Mouse (Mus musculus): Measurements from ENCODE around the gene Thoc3.

Gene Thoc3

GRCm38 (mm10) chr13:54439912-54440311, 28.7 kb downstream of the Thoc3 start:
- no peak for DNase-seq

GRCm38 (mm10) chr13:54438814-54439213, 29.8 kb downstream of the Thoc3 start:
- DNase-seq = no peak

GRCm38 (mm10) chr13:54437083-54437482, 31.6 kb downstream of the Thoc3 start:
- DNase-seq = no peak

- no peak for DNase-seq
Measured at GRCm38 (mm10) chr13:54436666-54437065, 32.0 kb downstream of the Thoc3 start.

GRCm38 (mm10) chr13:54431161-54431560, 37.5 kb downstream of the Thoc3 start:
- DNase-seq = no peak

- no peak for DNase-seq
Measured at GRCm38 (mm10) chr13:54430051-54430450, 38.6 kb downstream of the Thoc3 start.

- no peak for DNase-seq
Measured at GRCm38 (mm10) chr13:54428771-54429170, 39.9 kb downstream of the Thoc3 start.

- peak in 1 of 2 experiments; percentile 21 for DNase-seq
Measured at GRCm38 (mm10) chr13:54426781-54427655, 41.6 kb downstream of the Thoc3 start.

- DNase-seq = peak; percentile 55 to 56
Measured at GRCm38 (mm10) chr13:54425269-54425668, 43.4 kb downstream of the Thoc3 start.

GRCm38 (mm10) chr13:54420226-54420625, 48.4 kb downstream of the Thoc3 start:
- DNase-seq = no peak

- no peak for DNase-seq
Measured at GRCm38 (mm10) chr13:54418781-54419327, 49.8 kb downstream of the Thoc3 start.

GRCm38 (mm10) chr13:54415059-54415458, 53.6 kb downstream of the Thoc3 start:
- DNase-seq = no peak

GRCm38 (mm10) chr13:54412721-54413120, 55.9 kb downstream of the Thoc3 start:
- no peak for DNase-seq

GRCm38 (mm10) chr13:54412236-54412635, 56.4 kb downstream of the Thoc3 start:
- peak in 1 of 2 experiments; percentile 35 for DNase-seq

GRCm38 (mm10) chr13:54411656-54412055, 57.0 kb downstream of the Thoc3 start:
- DNase-seq = peak in 1 of 2 experiments; percentile 19

Data from B cell, adult 2 months (primary cell).